Mouse (Mus musculus) erythroblast, embryonic 14.5 days (primary cell): ENCODE measurements around the gene Gdf10. TPM values are rescaled to one million over a fixed set of nuclear protein-coding genes. Genes with fewer than 3 reads are reported as not detected.

ENCODE experiments used
- H3K27me3 ChIP-seq: 2 replicates; pipeline ENCODE4 v1.6.1; 2012; ENCODE audit warnings: inconsistent platforms; ENCODE audit not compliant: control insufficient read depth
- H3K36me3 ChIP-seq: 2 replicates; pipeline ENCODE4 v1.6.1; 2012; ENCODE audit warnings: mild to moderate bottlenecking, inconsistent platforms; ENCODE audit not compliant: control insufficient read depth
- H3K4me1 ChIP-seq: 2 replicates; pipeline ENCODE4 v1.6.1; 2012; ENCODE audit warnings: inconsistent platforms; ENCODE audit not compliant: control insufficient read depth
- H3K4me3 ChIP-seq: replicated peaks from 2 replicates; pipeline ENCODE3; 2012; ENCODE audit warnings: moderate library complexity, mild to moderate bottlenecking, inconsistent platforms
- H3K9me3 ChIP-seq: 2 replicates; pipeline ENCODE4 v1.6.1; 2012; ENCODE audit warnings: low read length, inconsistent platforms, mixed read lengths; ENCODE audit not compliant: control insufficient read depth
- GATA1 ChIP-seq: IDR thresholded peaks from 2 replicates; pipeline ENCODE4 v1.6.1; 2012; ENCODE audit warnings: low read length, inconsistent platforms, mixed read lengths
- TAL1 ChIP-seq: IDR thresholded peaks from 3 replicates; pipeline ENCODE4 v1.6.1; 2012; ENCODE audit warnings: low read length, inconsistent platforms, mixed read lengths
- polyA plus RNA-seq: library from polyadenylated mRNA; stranded (reverse); fragments of >175 nt; gene quantifications from 2 replicates; pipeline ENCODE4 v1.2.3, GENCODE M21; 2012

Gdf10 gene
- polyA plus RNA-seq, 1 experiment: not detected

GRCm38 (mm10) chr14:33931853-33932252, 8.5 kb downstream of the Gdf10 start:
- H3K27me3 ChIP-seq: peaks cover 13% of the 10 kb centered on the region
- H3K4me3 ChIP-seq: no peak overlapping the region
- no peak for TF ChIP-seq GATA1
- no peak for TF ChIP-seq TAL1
- no peaks in the 10 kb centered on the region for H3K36me3 ChIP-seq
- H3K9me3 ChIP-seq: no peaks in the 10 kb centered on the region
- H3K4me1 ChIP-seq: no peaks in the 10 kb centered on the region

- Histone ChIP-seq H3K9me3 (no peaks in the 10 kb centered on the region), H3K4me3 (no peak overlapping the region), H3K36me3 (no peaks in the 10 kb centered on the region), H3K27me3 (peaks cover 13% of the 10 kb centered on the region), H3K4me1 (no peaks in the 10 kb centered on the region)
- TF ChIP-seq TAL1 (no peak), GATA1 (no peak)
Measured at GRCm38 (mm10) chr14:33932935-33933703, 9.7 kb downstream of the Gdf10 start.

GRCm38 (mm10) chr14:33933778-33934317, 10.5 kb downstream of the Gdf10 start:
- H3K36me3 ChIP-seq: no peaks in the 10 kb centered on the region
- no peak for TF ChIP-seq GATA1
- no peak for TF ChIP-seq TAL1
- H3K4me3 ChIP-seq: no peak overlapping the region
- H3K9me3 ChIP-seq: no peaks in the 10 kb centered on the region
- H3K4me1 ChIP-seq: no peaks in the 10 kb centered on the region
- H3K27me3 ChIP-seq: peaks cover 13% of the 10 kb centered on the region

- H3K9me3 ChIP-seq: no peaks in the 10 kb centered on the region
- H3K4me1 ChIP-seq: no peaks in the 10 kb centered on the region
- no peaks in the 10 kb centered on the region for H3K27me3 ChIP-seq
- H3K36me3 ChIP-seq: no peaks in the 10 kb centered on the region
- H3K4me3 ChIP-seq: no peak overlapping the region
- TF ChIP-seq GATA1 (no peak), TAL1 (no peak)
Measured at GRCm38 (mm10) chr14:33939117-33939516, 15.7 kb downstream of the Gdf10 start.

GRCm38 (mm10) chr14:33940739-33941138, 17.4 kb downstream of the Gdf10 start, which contains the start of gene Gdf2:
TSS of gene Gdf2 (plus strand) at chr14:33941039.
- Histone ChIP-seq H3K27me3 (no peaks in the 10 kb centered on the region), H3K4me1 (no peaks in the 10 kb centered on the region), H3K4me3 (no peak within 1 kb of the TSS), H3K36me3 (no peaks in the 10 kb centered on the region), H3K9me3 (no peaks in the 10 kb centered on the region)
- TF ChIP-seq GATA1 (no peak), TAL1 (no peak)

GRCm38 (mm10) chr14:33942222-33942621, 18.8 kb downstream of the Gdf10 start:
- H3K4me1 ChIP-seq: no peaks in the 10 kb centered on the region
- H3K4me3 ChIP-seq: no peak overlapping the region
- no peaks in the 10 kb centered on the region for H3K36me3 ChIP-seq
- TF ChIP-seq GATA1: no peak
- TF ChIP-seq TAL1: no peak
- H3K9me3 ChIP-seq: no peaks in the 10 kb centered on the region
- no peaks in the 10 kb centered on the region for H3K27me3 ChIP-seq

- H3K27me3 ChIP-seq: no peaks in the 10 kb centered on the region
- H3K4me1 ChIP-seq: no peaks in the 10 kb centered on the region
- no peak for TF ChIP-seq GATA1
- TF ChIP-seq TAL1: no peak
- H3K36me3 ChIP-seq: no peaks in the 10 kb centered on the region
- H3K4me3 ChIP-seq: no peak overlapping the region
- no peaks in the 10 kb centered on the region for H3K9me3 ChIP-seq
Measured at GRCm38 (mm10) chr14:33946125-33946524, 22.7 kb downstream of the Gdf10 start.

- TF ChIP-seq GATA1 (no peak), TAL1 (no peak)
Measured at GRCm38 (mm10) chr14:33952233-33952981, 29.0 kb downstream of the Gdf10 start.

GRCm38 (mm10) chr14:33953761-33954160, 30.4 kb downstream of the Gdf10 start, which contains the start of gene Rbp3:
TSS of gene Rbp3 (plus strand) at chr14:33954003.
- Histone ChIP-seq H3K4me1 (no peaks in the 10 kb centered on the region), H3K9me3 (peaks cover 15% of the 10 kb centered on the region; the same call in 1 of the 2 replicates), H3K27me3 (no peaks in the 10 kb centered on the region), H3K36me3 (no peaks in the 10 kb centered on the region), H3K4me3 (no peak within 1 kb of the TSS)
- TF ChIP-seq TAL1 (no peak), GATA1 (no peak)

More at GRCm38 (mm10) chr14:33952233-33952981, 29.0 kb downstream of the Gdf10 start:
- peaks cover 15% of the 10 kb centered on the region; the same call in 1 of the 2 replicates for H3K9me3 ChIP-seq
- H3K27me3 ChIP-seq: no peaks in the 10 kb centered on the region
- no peak overlapping the region for H3K4me3 ChIP-seq
- H3K4me1 ChIP-seq: no peaks in the 10 kb centered on the region
- H3K36me3 ChIP-seq: no peaks in the 10 kb centered on the region
